Mouse (Mus musculus): ENCODE results near the gene Vmn2r78. TPM values are rescaled to one million over a fixed set of nuclear protein-coding genes. Genes with fewer than 3 reads are reported as not detected.
"Not testable (repeated sequence)": the region's sequence is repeated elsewhere in the genome, so short reads cannot be mapped to it uniquely, and the experiment has no call there.

Gene Vmn2r78
- not detected for total RNA-seq (2021)
- long read RNA-seq, experiment 1, result 0 reads
- long read RNA-seq, experiment 2, result 0 reads

DNA sequence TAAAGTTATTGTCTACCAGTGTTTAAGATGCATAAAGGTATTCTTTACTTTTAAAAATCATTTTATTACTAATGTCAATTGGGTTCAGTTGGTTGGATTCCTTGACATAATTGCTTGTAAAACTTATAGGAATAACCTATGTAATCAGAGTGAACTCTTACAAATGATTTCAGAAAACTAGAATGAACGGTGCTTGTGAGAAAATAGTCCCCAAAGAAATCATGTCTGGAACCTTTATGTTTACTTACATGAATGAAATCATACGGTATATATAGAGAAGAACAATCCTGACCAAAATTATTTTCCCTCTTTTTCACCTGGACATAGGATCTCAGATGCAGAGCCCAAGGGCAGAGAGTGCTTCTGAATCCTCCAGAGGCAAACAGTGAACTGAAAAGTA is at the start of gene Vmn2r78:
TSS of gene Vmn2r78 (plus strand) at position 301 of the 400 bp plus-strand sequence.
- DNase-seq (ENCODE audit: low spot score in 2 of 2); intact Hi-C loops (cut with DNase I): not testable (repeated sequence)

DNA sequence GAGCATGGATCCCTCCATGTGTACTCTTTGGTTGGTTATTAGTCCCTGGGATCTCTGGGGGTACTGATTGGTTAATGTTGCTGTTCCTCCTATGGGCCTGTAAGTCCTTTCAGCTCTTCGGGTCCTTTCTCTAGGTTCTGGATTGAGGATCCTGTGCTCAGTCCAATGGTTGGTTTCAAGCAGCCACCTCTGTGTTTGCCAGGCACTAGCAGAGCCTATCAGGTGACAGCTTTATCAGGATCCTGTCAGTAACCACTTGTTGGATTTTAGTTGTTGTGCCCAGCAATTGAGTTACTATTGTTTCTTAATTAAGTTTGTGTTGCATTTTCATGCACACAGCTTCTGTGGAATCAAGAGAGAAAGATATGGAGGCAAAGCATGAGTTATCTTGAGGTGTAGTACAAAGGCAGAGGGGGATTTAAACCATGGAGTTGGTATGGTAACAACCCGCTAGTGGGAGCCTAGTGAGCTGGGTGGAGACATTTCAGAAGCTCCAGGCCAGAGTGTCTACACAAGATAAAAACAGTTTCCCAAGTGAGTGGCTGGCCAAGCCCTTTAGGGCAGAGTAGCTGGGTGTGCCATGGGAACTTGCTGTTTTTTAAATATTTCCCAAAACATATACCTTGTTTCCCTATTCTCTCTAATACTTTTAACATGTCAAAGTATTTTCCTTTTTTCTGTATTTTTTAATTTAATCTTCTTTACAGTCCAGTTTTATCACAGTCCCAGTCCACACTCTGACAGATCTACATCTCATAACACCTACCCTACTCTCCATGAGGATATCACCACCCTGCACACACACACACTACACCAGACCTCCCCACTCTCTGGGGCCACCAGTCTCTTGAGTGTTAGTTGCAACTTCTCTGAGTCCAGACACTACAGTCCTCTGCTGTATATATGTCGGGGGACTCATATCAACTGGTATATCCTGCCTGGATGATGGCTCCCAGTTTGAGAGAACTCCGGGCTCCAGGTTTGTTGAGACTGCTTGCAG is 25.1 kb upstream of the Vmn2r78 start:
- intact Hi-C loops (cut with DNase I), result no loop called here

DNA sequence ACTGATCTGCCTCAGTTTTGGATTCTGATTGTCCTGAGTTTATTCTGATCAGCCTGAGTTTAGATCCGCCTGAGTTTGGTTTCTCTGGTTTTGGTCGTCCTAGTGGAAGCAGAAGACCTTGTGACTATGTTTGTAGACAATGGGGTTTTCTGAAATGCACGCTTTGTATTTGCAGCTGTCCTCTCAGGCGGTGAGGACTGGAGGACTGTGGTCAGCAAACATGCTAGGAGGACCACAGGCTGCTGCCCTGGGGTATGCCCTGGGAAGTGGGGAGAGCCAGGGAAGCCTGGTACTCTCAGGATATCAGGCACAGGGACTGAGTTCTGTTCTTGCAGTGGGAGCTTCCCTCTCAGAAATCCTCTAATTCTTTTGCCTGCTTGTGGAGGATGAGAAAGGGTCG is 22.4 kb downstream of the Vmn2r78 start:
- intact Hi-C loops (cut with DNase I), result no loop called here
- DNase-seq (ENCODE audit: low spot score in 2 of 2), result no peak

More for the DNA sequence above, 25.1 kb upstream of the Vmn2r78 start:
- no peak for DNase-seq (ENCODE audit: low spot score in 2 of 2)

DNA sequence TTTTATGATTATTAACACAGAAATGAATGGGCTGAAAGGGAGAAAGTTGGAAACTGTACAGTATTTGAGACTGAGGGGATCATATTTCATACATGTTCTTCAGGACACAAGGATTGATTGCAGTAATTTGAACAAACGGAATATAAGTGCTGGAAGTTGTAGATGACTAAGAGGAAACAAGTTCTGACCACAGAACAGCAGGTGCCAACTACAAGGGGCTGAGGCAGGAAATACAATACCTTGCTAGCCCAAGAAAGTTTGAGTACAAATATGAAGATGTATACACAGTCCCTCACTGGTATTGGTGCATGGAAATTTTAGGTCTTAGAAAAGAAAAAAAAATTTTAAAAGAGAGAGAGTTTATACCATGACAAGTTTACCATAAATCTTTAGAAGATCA is 79.8 kb downstream of the Vmn2r78 start:
- intact Hi-C loops (cut with DNase I), result no loop called here
- DNase-seq (ENCODE audit: low spot score in 2 of 2), result no peak

DNA sequence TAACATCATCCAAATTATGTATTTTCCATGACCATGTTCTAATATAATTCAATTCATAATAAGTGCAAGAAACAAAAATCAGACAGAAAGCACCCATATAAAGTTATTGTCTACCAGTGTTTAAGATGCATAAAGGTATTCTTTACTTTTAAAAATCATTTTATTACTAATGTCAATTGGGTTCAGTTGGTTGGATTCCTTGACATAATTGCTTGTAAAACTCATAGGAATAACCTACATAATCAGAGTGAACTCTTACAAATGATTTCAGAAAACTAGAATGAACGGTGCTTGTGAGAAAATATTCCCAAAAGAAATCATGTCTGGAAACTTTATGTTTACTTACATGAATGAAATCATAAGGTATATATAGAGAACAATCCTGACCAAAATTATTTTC is 80.9 kb downstream of the Vmn2r78 start, which contains the start of gene Vmn2r79:
TSS of gene Vmn2r79 (plus strand) at position 301 of the 400 bp plus-strand sequence.
- DNase-seq (ENCODE audit: low spot score in 2 of 2); intact Hi-C loops (cut with DNase I): not testable (repeated sequence)

Other genes with a start within 250 kb of the Vmn2r78 start
- gene Olfr292, start 226.8 kb upstream of the Vmn2r78 start, total RNA-seq (2021), result not detected
- 1 to 10 TPM; 4.7 to 5.1 TPM for gene Folh1, start 139.2 kb upstream of the Vmn2r78 start, total RNA-seq (2021)
- not detected for gene Vmn2r77, start 120.1 kb upstream of the Vmn2r78 start, total RNA-seq (2021)
- under 1 TPM in 1 of 2 experiments, not detected in 1; 0.04 TPM for gene Vmn2r79, start 81.0 kb downstream of the Vmn2r78 start, total RNA-seq (2021)

All from left cerebral cortex, postnatal 14 days (tissue).